Mouse (Mus musculus): Measurements from ENCODE around the gene Map4k2. TPM values are rescaled to one million over a fixed set of nuclear protein-coding genes. Genes with fewer than 3 reads are reported as not detected.

Map4k2 gene
- polyA plus RNA-seq, 1 experiment = 10.0 TPM

- TF ChIP-seq POLR2AphosphoS2 (IDR thresholded peaks at IDR 0.05; ENCODE audit: insufficient read length, low read depth) = no peak
- TF ChIP-seq TCF3 (IDR thresholded peaks at IDR 0.05; ENCODE audit: insufficient read length, low read depth) = no peak
- no peak for TF ChIP-seq MYOD1 (IDR thresholded peaks at IDR 0.05; ENCODE audit: control insufficient read depth in 1 of 3, insufficient read length in 2 of 3, low read depth in 2 of 3)
- TF ChIP-seq TCF12 (IDR thresholded peaks at IDR 0.05; ENCODE audit: insufficient read depth, poor library complexity, severe bottlenecking) = no peak
- no peak for TF ChIP-seq REST (IDR thresholded peaks at IDR 0.05; ENCODE audit: insufficient read depth, insufficient read length)
- no peak for TF ChIP-seq MAX (IDR thresholded peaks at IDR 0.05; ENCODE audit: low read depth)
- no peak for TF ChIP-seq CEBPB (IDR thresholded peaks at IDR 0.05; ENCODE audit: insufficient read depth, poor library complexity, severe bottlenecking)
- no peak for TF ChIP-seq E2F4 (IDR thresholded peaks at IDR 0.05; ENCODE audit: insufficient read depth)
- no peak for TF ChIP-seq MYOG (IDR thresholded peaks at IDR 0.05; ENCODE audit: control insufficient read depth in 1 of 3, insufficient read depth in 1 of 3, insufficient read length in 2 of 3, low read depth in 2 of 3)
- no peak for TF ChIP-seq USF1 (IDR thresholded peaks at IDR 0.05; ENCODE audit: low read depth)
- no peak for TF ChIP-seq POLR2A (IDR thresholded peaks at IDR 0.05; ENCODE audit: insufficient read length, low read depth)
- no peak for TF ChIP-seq SRF (IDR thresholded peaks at IDR 0.05; ENCODE audit: control insufficient read depth, insufficient read length, low read depth)
- Histone ChIP-seq H3K4me3 (no peak overlapping the region), H3K36me3 (ENCODE audit: control insufficient read depth, insufficient read depth) (no peaks in the 10 kb centered on the region), H3K79me2 (ENCODE audit: control insufficient read depth, insufficient read depth) (no peaks in the 10 kb centered on the region), H3K27me3 (ENCODE audit: control insufficient read depth, insufficient read depth, insufficient read length) (no peaks in the 10 kb centered on the region), H3K4me2 (ENCODE audit: low read depth) (no peak overlapping the region), H3ac (ENCODE audit: control insufficient read depth, insufficient read length) (no peak overlapping the region)
Measured at GRCm38 (mm10) chr19:6393637-6394036, 52.7 kb downstream of the Map4k2 start.

DNA sequence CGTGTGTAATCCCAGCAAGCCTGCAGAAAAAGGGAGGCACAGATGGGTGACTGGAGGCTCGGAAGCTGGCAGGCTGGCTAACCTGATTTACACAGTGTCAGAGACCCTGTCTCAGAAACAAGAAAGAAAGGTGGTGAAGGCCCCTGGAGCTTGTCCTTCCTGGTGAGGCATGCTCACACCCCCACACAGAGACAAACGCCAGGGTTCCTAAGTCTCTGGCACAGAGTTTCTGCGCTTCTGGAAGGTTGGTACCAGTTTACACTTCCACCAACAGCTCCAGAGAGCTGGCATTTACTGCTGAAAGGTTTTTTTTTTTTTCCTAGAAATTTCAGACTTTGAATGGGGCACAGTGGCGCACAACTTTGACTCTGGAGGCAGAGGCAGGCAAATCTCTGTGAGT, 55.3 kb downstream of the Map4k2 start:
- Histone ChIP-seq H3ac (ENCODE audit: control insufficient read depth, insufficient read length) (no peak overlapping the region), H3K27me3 (ENCODE audit: control insufficient read depth, insufficient read depth, insufficient read length) (peaks cover 6% of the 10 kb centered on the region), H3K36me3 (ENCODE audit: control insufficient read depth, insufficient read depth) (no peaks in the 10 kb centered on the region), H3K4me2 (ENCODE audit: low read depth) (no peak overlapping the region), H3K4me3 (no peak overlapping the region), H3K79me2 (ENCODE audit: control insufficient read depth, insufficient read depth) (no peaks in the 10 kb centered on the region)
- TF ChIP-seq MYOD1 (IDR thresholded peaks at IDR 0.05; ENCODE audit: control insufficient read depth in 1 of 3, insufficient read length in 2 of 3, low read depth in 2 of 3) = no peak

- Histone ChIP-seq H3K4me2 (ENCODE audit: low read depth) (peak overlapping the region; percentile 40), H3K4me3 (no peak overlapping the region), H3K27me3 (ENCODE audit: control insufficient read depth, insufficient read depth, insufficient read length) (peaks cover 21% of the 10 kb centered on the region), H3K36me3 (ENCODE audit: control insufficient read depth, insufficient read depth) (no peaks in the 10 kb centered on the region), H3K79me2 (ENCODE audit: control insufficient read depth, insufficient read depth) (no peaks in the 10 kb centered on the region), H3ac (ENCODE audit: control insufficient read depth, insufficient read length) (no peak overlapping the region)
- TF ChIP-seq MYOD1 (IDR thresholded peaks at IDR 0.05; ENCODE audit: control insufficient read depth in 1 of 3, insufficient read length in 2 of 3, low read depth in 2 of 3) = no peak
- TF ChIP-seq SRF (IDR thresholded peaks at IDR 0.05; ENCODE audit: control insufficient read depth, insufficient read length, low read depth) = no peak
- TF ChIP-seq E2F4 (IDR thresholded peaks at IDR 0.05; ENCODE audit: insufficient read depth) = no peak
- no peak for TF ChIP-seq CEBPB (IDR thresholded peaks at IDR 0.05; ENCODE audit: insufficient read depth, poor library complexity, severe bottlenecking)
- no peak for TF ChIP-seq MYOG (IDR thresholded peaks at IDR 0.05; ENCODE audit: control insufficient read depth in 1 of 3, insufficient read depth in 1 of 3, insufficient read length in 2 of 3, low read depth in 2 of 3)
- no peak for TF ChIP-seq USF1 (IDR thresholded peaks at IDR 0.05; ENCODE audit: low read depth)
- TF ChIP-seq TCF3 (IDR thresholded peaks at IDR 0.05; ENCODE audit: insufficient read length, low read depth) = no peak
- no peak for TF ChIP-seq MAX (IDR thresholded peaks at IDR 0.05; ENCODE audit: low read depth)
- no peak for TF ChIP-seq TCF12 (IDR thresholded peaks at IDR 0.05; ENCODE audit: insufficient read depth, poor library complexity, severe bottlenecking)
- no peak for TF ChIP-seq POLR2A (IDR thresholded peaks at IDR 0.05; ENCODE audit: insufficient read length, low read depth)
Measured at GRCm38 (mm10) chr19:6397582-6398249, 56.8 kb downstream of the Map4k2 start.

- Histone ChIP-seq H3K4me2 (ENCODE audit: low read depth) (peak overlapping the region; percentile 62), H3K4me3 (no peak overlapping the region), H3K36me3 (ENCODE audit: control insufficient read depth, insufficient read depth) (no peaks in the 10 kb centered on the region), H3K79me2 (ENCODE audit: control insufficient read depth, insufficient read depth) (no peaks in the 10 kb centered on the region), H3K27me3 (ENCODE audit: control insufficient read depth, insufficient read depth, insufficient read length) (peaks cover 30% of the 10 kb centered on the region), H3ac (ENCODE audit: control insufficient read depth, insufficient read length) (no peak overlapping the region)
- TF ChIP-seq USF1 (IDR thresholded peaks at IDR 0.05; ENCODE audit: low read depth) = no peak
- TF ChIP-seq TCF12 (IDR thresholded peaks at IDR 0.05; ENCODE audit: insufficient read depth, poor library complexity, severe bottlenecking) = no peak
- TF ChIP-seq MYOG (IDR thresholded peaks at IDR 0.05; ENCODE audit: control insufficient read depth in 1 of 3, insufficient read depth in 1 of 3, insufficient read length in 2 of 3, low read depth in 2 of 3) = peak in 2 of 3 experiments; percentile 38 to 83
- TF ChIP-seq TCF3 (IDR thresholded peaks at IDR 0.05; ENCODE audit: insufficient read length, low read depth) = peak; percentile 5
- TF ChIP-seq POLR2A (IDR thresholded peaks at IDR 0.05; ENCODE audit: insufficient read length, low read depth) = no peak
- TF ChIP-seq CEBPB (IDR thresholded peaks at IDR 0.05; ENCODE audit: insufficient read depth, poor library complexity, severe bottlenecking) = no peak
- peak in 2 of 3 experiments; percentile 54 to 87 for TF ChIP-seq MYOD1 (IDR thresholded peaks at IDR 0.05; ENCODE audit: control insufficient read depth in 1 of 3, insufficient read length in 2 of 3, low read depth in 2 of 3)
- no peak for TF ChIP-seq SRF (IDR thresholded peaks at IDR 0.05; ENCODE audit: control insufficient read depth, insufficient read length, low read depth)
- no peak for TF ChIP-seq MAX (IDR thresholded peaks at IDR 0.05; ENCODE audit: low read depth)
- TF ChIP-seq POLR2AphosphoS2 (IDR thresholded peaks at IDR 0.05; ENCODE audit: insufficient read length, low read depth) = no peak
- TF ChIP-seq REST (IDR thresholded peaks at IDR 0.05; ENCODE audit: insufficient read depth, insufficient read length) = no peak
Measured at GRCm38 (mm10) chr19:6398447-6399284, 57.7 kb downstream of the Map4k2 start.

All from myocyte (in vitro differentiated cells).